Mouse (Mus musculus) CH12.LX (cell line): ENCODE measurements around the gene Diexf.

ENCODE experiments used
- CHD1 ChIP-seq: IDR thresholded peaks from 2 replicates; pipeline ENCODE4 v1.6.1; 2012; ENCODE audit warnings: low read depth, low read length, improper control_type of control experiment, inconsistent platforms
- CTCF ChIP-seq, 2 experiments: IDR thresholded peaks in 1 of 2; conservative IDR thresholded peaks in 1 of 2; 2 replicates each; pipeline ENCODE4 v1.5.1; 2011 to 2012; ENCODE audit warnings: low read depth in 2 of 2, low read length in 2 of 2, improper control_type of control experiment in 1 of 2, inconsistent platforms in 1 of 2, mild to moderate bottlenecking in 1 of 2, moderate library complexity in 1 of 2
- ELF1 ChIP-seq: IDR thresholded peaks from 2 replicates; pipeline ENCODE4 v1.6.1; 2014; ENCODE audit warnings: low read depth, mild to moderate bottlenecking, inconsistent platforms, low read length, improper control_type of control experiment
- EP300 ChIP-seq: IDR thresholded peaks from 2 replicates; pipeline ENCODE4 v1.6.1; 2011; ENCODE audit warnings: low read length, improper control_type of control experiment
- HCFC1 ChIP-seq: IDR thresholded peaks from 2 replicates; pipeline ENCODE4 v1.6.1; 2012; ENCODE audit warnings: low read depth, mild to moderate bottlenecking, inconsistent platforms, low read length, improper control_type of control experiment
- JUN ChIP-seq: IDR thresholded peaks from 2 replicates; pipeline ENCODE4 v1.6.1; 2011; ENCODE audit warnings: low read depth, mild to moderate bottlenecking, low read length, improper control_type of control experiment, moderate library complexity; ENCODE audit not compliant: insufficient read depth
- MAFK ChIP-seq: IDR thresholded peaks from 2 replicates; pipeline ENCODE4 v1.6.1; 2011; ENCODE audit warnings: low read length, improper control_type of control experiment; ENCODE audit not compliant: insufficient replicate concordance
- POLR2A ChIP-seq: IDR thresholded peaks from 2 replicates; pipeline ENCODE4 v1.6.1; 2011; ENCODE audit warnings: low read depth, mild to moderate bottlenecking, improper control_type of control experiment, low read length
- RCOR1 ChIP-seq: conservative IDR thresholded peaks from 2 replicates; pipeline ENCODE4 v1.6.1; 2012; ENCODE audit warnings: low read depth, mild to moderate bottlenecking, inconsistent platforms, low read length, improper control_type of control experiment
- SIN3A ChIP-seq: IDR thresholded peaks from 2 replicates; pipeline ENCODE4 v1.6.1; 2012; ENCODE audit warnings: low read length, improper control_type of control experiment, inconsistent platforms
- USF1 ChIP-seq: IDR thresholded peaks from 2 replicates; pipeline ENCODE4 v1.6.1; 2014; ENCODE audit warnings: low read depth, mild to moderate bottlenecking, inconsistent platforms, low read length, improper control_type of control experiment
- ZC3H11A ChIP-seq: IDR thresholded peaks from 2 replicates; pipeline ENCODE4 v1.6.1; 2012; ENCODE audit warnings: low read depth, mild to moderate bottlenecking, inconsistent platforms, low read length, improper control_type of control experiment
- ZMIZ1 ChIP-seq: IDR thresholded peaks from 2 replicates; pipeline ENCODE4 v1.6.1; 2012; ENCODE audit warnings: low read depth, mild to moderate bottlenecking, inconsistent platforms, low read length, improper control_type of control experiment
- ZNF384 ChIP-seq: IDR thresholded peaks from 2 replicates; pipeline ENCODE4 v1.6.1; 2012; ENCODE audit warnings: low read depth, low read length, improper control_type of control experiment, inconsistent platforms

- TF ChIP-seq POLR2A (no peak), CTCF (conservative IDR thresholded peaks at IDR 0.05 in 1 of 2, IDR thresholded peaks at IDR 0.05 in 1 of 2; ENCODE audit: low read depth in 2 of 2, low read length in 2 of 2) (no peak), ZC3H11A (no peak), ELF1 (no peak), ZMIZ1 (no peak), HCFC1 (no peak), JUN (no peak), CHD1 (no peak), ZNF384 (no peak), SIN3A (no peak), RCOR1 (no peak), EP300 (no peak), USF1 (no peak), MAFK (no peak)
These were observed 8.0 kb upstream of the Diexf start for GRCm38 (mm10) chr1:193138087-193138486.
